Mouse (Mus musculus) lung, adult 2 months (tissue): ENCODE results near the gene Cysltr2. TPM values are rescaled to one million over a fixed set of nuclear protein-coding genes. Genes with fewer than 3 reads are reported as not detected.
A peak's percentile ranks its signal among the peaks of the same experiment; 100 is the strongest.

Experiments
- DNase-seq: peaks from one replicate; pipeline ENCODE4 v3.0.0; 2022
- H3K4me1 ChIP-seq: fragments of 200-500 bp; 2 replicates; pipeline ENCODE4 v1.6.1; 2011; ENCODE audit warnings: low read length; ENCODE audit not compliant: control insufficient read depth, insufficient read depth
- H3K4me3 ChIP-seq: fragments of 200-500 bp; replicated peaks from 2 replicates; pipeline ENCODE3; 2011; ENCODE audit warnings: low read depth, mild to moderate bottlenecking, control low read depth, low read length; ENCODE audit errors: extremely low read depth
- CTCF ChIP-seq: fragments of 200-500 bp; IDR thresholded peaks from 2 replicates; pipeline ENCODE4 v1.5.1; 2011; ENCODE audit warnings: mild to moderate bottlenecking, low read length, control low read depth; ENCODE audit not compliant: insufficient read depth
- POLR2A ChIP-seq: fragments of 200-500 bp; IDR thresholded peaks from 2 replicates; pipeline ENCODE4 v1.6.1; 2011; ENCODE audit warnings: low read depth, mild to moderate bottlenecking, control low read depth, low read length, borderline replicate concordance; ENCODE audit errors: extremely low read depth
- WGBS: fragments of 180-500 bp; shearing (Covaris S2); methylation state at CpG from one replicate; pipeline ENCODE4 v1.1.7; 2018; 5-methylcytosine and 5-hydroxymethylcytosine counted together
- polyA plus RNA-seq: library from polyadenylated mRNA; depleted of rRNA; stranded (reverse); fragments of >200 nt; gene quantifications from 2 replicates; pipeline ENCODE4 v1.2.3, GENCODE M21; 2012; rRNA removed

Cysltr2 gene
- polyA plus RNA-seq, 1 experiment: 3.9 TPM

DNA sequence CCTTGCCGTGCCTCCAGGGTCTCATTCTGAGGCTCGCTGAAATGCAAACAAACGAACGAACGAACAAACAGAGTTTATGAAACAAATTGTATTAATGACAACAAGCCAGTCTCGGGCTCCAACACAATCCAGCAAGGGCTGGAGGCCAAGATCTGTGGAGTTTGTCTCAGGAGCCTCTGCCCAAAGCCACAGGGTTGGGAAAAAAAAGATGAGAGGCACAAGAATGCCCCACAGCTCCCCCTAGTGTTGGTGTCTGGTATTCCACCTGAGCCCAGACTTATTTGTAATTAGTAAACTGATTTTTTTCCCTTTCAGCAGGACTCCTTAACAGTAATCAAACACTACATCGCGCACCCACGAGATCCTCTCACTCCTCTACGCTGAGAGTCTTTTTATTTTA lies 48.6 kb downstream of the Cysltr2 start:
- peak; percentile 45 for DNase-seq
- WGBS: 26% methylated on average over 10 of the region's 10 CpGs
- Histone ChIP-seq H3K4me3 (no peak overlapping the region), H3K4me1 (no peaks in the 10 kb centered on the region)
- TF ChIP-seq POLR2A (no peak), CTCF (peak; percentile 65)

DNA sequence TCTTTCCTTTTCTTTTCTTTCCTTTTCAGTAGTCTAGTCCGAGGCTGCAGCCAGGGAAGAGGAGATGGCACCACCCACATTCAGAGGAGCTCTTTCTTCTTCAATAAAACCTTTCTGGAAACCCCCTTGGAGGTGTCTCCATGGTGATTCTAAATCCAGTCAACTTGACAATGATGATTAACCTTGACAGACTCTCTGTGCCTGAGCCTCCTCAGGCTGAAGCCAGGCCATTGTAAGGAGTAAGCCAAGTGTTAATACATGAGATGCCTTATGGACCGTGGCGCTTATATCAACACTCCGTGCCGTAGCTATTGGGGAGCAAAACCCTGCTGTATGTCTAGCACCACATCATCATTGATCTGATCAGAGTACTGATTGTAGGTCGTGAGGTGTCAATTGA lies 50.8 kb downstream of the Cysltr2 start:
- 92% methylated on average over 6 of the region's 6 CpGs for WGBS
- Histone ChIP-seq H3K4me3 (no peak overlapping the region), H3K4me1 (no peaks in the 10 kb centered on the region)
- no peak for DNase-seq
- no peak for TF ChIP-seq POLR2A

DNA sequence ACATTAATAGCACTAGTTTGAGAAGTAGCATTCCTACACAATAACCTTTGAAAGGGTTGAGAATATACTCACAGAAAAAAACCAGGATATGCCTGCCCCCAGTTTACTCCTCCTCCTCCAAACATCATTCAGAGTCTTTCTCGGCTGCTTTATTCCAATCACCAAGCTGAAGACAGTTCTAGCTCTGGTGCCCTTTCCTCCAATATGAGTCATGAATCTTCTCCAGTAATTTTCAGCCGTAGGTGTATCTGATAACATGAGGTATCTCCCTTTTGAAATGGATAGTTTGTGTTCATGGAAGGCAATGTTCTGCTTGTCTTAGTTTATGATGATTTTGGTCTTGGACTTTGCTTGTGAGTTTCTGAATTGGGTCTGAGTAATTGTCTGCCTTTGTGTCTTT lies 62.9 kb downstream of the Cysltr2 start:
- TF ChIP-seq CTCF: no peak
- no peak for TF ChIP-seq POLR2A
- Histone ChIP-seq H3K4me3 (no peak overlapping the region), H3K4me1 (peaks cover 4% of the 10 kb centered on the region; the same call in 1 of the 2 replicates)
- no peak for DNase-seq
- WGBS: 67% methylated on average over 2 of the region's 2 CpGs

DNA sequence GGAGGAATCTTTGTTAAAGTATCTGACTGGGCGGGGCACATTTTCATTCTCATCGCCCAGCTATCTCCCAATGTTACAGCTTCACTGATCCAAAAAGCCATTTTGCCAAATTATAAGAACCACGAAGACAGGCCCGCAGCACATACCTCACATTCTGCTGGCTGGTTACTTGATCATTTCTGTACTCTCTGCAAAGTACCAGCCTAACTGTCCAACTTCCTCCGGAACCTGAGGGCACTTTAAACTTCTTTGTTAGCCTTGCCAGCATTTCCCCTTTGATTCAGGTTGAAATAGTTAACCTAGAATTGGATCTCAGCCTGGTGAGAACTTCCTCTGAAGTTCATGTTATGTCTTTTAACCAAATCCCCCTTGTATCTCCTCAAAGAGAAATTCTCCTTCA lies 63.8 kb downstream of the Cysltr2 start:
- WGBS: 80% methylated on average over 5 of the region's 5 CpGs
- H3K4me1 ChIP-seq: peaks cover 4% of the 10 kb centered on the region; the same call in 1 of the 2 replicates
- TF ChIP-seq POLR2A: no peak
- TF ChIP-seq CTCF: no peak
- no peak overlapping the region for H3K4me3 ChIP-seq
- no peak for DNase-seq

DNA sequence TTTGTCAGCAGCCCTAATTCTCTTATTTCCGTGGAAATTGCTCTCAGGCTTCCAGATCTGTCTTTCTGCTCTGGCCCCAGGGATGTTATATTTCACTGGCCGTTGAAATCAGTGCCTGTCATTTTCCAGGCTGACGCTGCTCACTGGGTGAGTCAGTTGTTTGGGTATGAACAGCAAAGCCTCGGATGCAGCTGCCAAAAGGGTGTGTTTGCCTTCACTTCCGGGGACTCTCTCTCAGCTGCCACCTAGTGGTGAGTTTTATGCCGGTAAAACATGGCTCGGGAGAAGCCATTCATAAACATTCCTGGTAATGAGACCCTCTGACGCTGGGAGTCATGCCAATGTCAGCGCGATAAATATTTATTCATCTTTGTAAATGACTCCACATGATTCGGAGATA lies 65.5 kb downstream of the Cysltr2 start:
- Histone ChIP-seq H3K4me1 (peaks cover 4% of the 10 kb centered on the region; the same call in 1 of the 2 replicates), H3K4me3 (no peak overlapping the region)
- WGBS: 4% methylated on average over 11 of the region's 11 CpGs
- TF ChIP-seq CTCF: peak; percentile 78
- TF ChIP-seq POLR2A: no peak
- peak; percentile 64 for DNase-seq

DNA sequence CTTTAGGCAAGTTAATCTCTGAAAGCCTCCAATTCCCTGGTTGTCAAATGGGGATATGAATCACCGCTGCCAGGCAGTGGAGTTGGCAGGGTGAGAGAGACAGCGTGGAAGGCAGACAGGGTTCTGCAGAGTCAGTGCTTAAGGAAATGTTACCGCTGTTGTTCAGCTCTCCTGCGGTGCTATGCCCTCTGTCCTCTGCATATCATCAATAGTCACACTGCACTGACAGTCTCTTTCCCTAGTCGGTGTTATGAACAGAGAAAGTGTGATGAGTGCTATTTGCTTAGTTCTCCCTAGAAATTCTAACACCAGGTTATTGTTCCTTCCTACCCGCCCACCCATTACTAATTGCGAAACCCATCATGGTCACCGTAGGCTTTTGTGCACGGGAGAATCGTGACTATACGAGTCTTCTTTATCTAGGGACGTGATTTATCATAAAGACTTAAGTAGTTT lies 65.9 kb downstream of the Cysltr2 start:
- no peak for TF ChIP-seq POLR2A
- no peak for TF ChIP-seq CTCF
- 38% methylated on average over 12 of the region's 12 CpGs for WGBS
- peak overlapping the region; percentile 15 for H3K4me3 ChIP-seq
- DNase-seq: peak; percentile 5
- H3K4me1 ChIP-seq: peaks cover 4% of the 10 kb centered on the region; the same call in 1 of the 2 replicates

DNA sequence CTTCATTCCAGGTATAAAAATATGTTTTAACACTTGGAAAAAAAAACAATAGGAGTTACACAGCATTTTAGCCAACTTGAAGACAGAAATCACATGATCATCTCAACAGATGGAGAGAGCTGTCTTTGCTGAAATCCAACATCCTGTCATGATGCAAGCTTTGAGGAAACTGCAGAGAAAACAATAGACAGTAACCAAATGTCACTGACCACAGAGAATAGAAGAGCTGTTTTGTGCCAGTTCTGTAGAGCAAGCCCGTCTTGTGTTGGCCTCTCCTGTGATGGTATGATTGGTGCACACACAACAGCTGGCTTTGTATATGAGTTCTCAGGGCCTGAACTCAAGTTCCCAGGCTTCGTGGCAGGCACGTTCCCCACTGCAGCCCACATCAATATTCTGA lies 68.2 kb downstream of the Cysltr2 start:
- TF ChIP-seq POLR2A (no peak), CTCF (no peak)
- Histone ChIP-seq H3K4me1 (peaks cover 4% of the 10 kb centered on the region; the same call in 1 of the 2 replicates), H3K4me3 (no peak overlapping the region)
- 47% methylated on average over 3 of the region's 3 CpGs for WGBS
- DNase-seq: no peak

DNA sequence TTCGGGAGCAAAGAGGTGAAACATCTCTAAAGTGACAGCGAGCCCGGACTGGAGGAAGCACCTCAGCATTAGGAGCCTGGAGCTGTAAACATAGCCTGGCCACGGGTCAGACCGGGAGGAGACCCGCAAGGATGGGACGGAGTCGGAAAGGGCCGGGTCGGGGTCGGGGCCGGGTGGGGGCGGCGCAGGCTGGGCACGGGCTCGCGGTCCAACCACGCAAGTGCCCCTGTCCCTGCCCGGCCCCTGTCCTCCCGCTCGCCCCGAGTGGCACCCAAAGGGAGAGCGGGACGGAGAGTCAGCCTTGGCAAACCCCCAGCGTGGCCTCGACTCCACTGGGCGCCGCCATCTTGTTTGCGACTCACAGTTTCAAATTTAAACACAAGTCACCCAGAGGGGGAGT lies 68.8 kb downstream of the Cysltr2 start:
- WGBS: 95% methylated on average over 29 of the region's 29 CpGs
- H3K4me1 ChIP-seq: 0 out of 2 replicates have a peak, but pooled peaks cover 4% of the 10 kb centered on the region
- TF ChIP-seq POLR2A (no peak), CTCF (no peak)
- no peak overlapping the region for H3K4me3 ChIP-seq
- DNase-seq: no peak

DNA sequence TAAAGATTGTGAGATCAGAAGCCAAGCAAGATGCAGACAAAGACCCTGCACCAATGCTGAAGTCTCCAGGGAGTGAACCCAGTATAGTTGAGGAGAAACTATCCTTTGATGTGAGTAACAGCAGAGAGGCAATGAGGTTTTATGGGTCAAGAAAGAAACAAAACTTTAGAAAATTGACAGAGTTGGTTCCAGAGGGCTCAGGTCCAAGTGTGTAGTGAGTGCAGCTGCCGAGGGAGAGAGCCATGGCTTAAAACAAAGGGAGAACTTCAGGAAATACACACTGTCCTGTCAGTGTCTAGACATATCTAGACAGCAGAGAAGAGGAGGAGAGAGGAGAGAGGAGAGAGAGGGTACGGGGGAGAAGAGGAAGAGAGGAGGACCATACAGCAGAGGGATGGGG lies 72.8 kb downstream of the Cysltr2 start:
- WGBS: 46% methylated on average over 2 of the region's 2 CpGs
- TF ChIP-seq CTCF (no peak), POLR2A (no peak)
- no peak overlapping the region for H3K4me3 ChIP-seq
- no peak for DNase-seq
- H3K4me1 ChIP-seq: no peaks in the 10 kb centered on the region

Other genes starting within 250 kb of the Cysltr2 start
- 26.3 and 28.9 TPM in 2 replicates for gene Rcbtb2, start 73.9 kb upstream of the Cysltr2 start, polyA plus RNA-seq
- 1.5 and 2.7 TPM in 2 replicates for gene Lpar6, start 188.8 kb upstream of the Cysltr2 start, polyA plus RNA-seq